Mouse (Mus musculus) c-Kit-positive CD71-positive TER-119-negative erythroid progenitor cells, embryonic 14.5 days (primary cell): ENCODE measurements around the gene Gm17332.
"Not testable (repeated sequence)": the region's sequence is repeated elsewhere in the genome, so short reads cannot be mapped to it uniquely, and the experiment has no call there.

Experiments used
- DNase-seq: peaks from one replicate; pipeline ENCODE4 v3.0.0-alpha.2; 2013; ENCODE audit warnings: low read depth

Gm17332 gene

GRCm38 (mm10) chr11:31182362-31182761 lies at the start of gene Gm17332:
Gm17332 (minus strand) TSS chr11:31182462.
- DNase-seq, result no peak

GRCm38 (mm10) chr11:31229966-31230365 lies 47.7 kb upstream of the Gm17332 start:
- DNase-seq, result no peak

GRCm38 (mm10) chr11:31225359-31225758 lies 43.1 kb upstream of the Gm17332 start:
- DNase-seq, result no peak

GRCm38 (mm10) chr11:31218009-31218408 lies 35.7 kb upstream of the Gm17332 start:
- DNase-seq, result no peak

- no peak for DNase-seq
Measured at GRCm38 (mm10) chr11:31195621-31196363, 13.5 kb upstream of the Gm17332 start.

DNA sequence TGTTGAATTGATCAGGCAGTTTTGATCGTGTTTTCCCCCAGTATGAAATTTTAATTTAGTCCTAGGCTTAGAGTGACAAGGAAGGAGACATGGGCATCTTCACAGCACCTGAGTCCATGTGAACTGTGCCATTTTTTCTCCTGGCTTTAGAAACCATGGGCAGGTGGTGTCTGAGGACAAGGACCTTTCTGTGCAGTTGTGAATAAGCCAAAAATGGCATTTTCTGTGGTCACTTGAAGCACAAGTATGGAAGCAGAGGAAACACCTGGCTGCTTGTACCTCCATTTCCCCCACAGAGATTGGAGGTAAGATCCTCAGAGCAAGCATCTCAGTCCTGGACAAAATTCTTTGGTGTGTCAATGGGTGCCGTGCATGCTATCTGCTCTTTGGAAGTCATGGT lies 12.5 kb upstream of the Gm17332 start:
- DNase-seq, result no peak

- DNase-seq, result peak; percentile 51
Measured at GRCm38 (mm10) chr11:31170052-31170646, 12.1 kb downstream of the Gm17332 start.

DNA sequence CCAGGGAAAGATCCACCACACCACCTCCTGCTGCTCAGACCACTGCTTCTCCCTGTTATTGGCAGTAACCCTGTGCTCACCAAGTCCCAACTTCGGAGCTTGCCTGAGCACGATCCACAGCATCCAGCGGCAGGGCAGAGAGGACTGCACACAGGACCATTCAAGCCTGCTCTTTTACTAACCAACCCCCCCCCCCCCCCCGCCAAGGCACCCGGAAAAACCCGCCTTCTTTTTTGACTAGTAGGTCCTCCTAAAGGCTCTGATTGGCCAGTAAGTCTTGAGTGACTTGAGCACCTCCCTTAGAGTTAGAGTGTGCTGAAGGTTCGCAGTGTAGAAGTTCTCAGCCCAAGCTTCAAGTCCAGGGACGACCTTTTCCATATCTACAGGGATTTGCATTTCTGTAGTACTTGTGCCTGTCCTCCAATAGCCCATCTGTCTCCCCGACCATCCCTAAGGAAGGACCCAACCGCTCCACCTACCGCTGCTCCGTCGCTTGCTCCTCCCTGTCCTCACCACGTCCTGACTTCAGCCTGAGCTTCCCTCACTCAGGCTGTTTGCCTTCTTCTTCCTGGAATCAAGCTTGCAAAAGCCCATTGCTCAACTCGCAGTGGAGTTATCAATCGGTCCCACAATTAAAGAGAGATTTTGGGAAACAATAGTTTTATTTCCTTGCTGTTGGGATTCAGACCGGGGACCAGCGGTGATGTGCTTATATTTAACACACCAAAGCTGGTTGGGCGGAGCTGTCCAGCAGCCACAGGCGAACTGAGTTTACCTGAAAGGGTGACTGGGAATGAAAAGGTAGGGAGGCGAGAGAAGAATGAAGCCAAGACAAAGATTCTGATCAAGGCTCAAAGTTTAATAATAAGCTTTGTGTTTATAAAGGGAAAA lies 12.9 kb downstream of the Gm17332 start:
- no peak for DNase-seq

DNA sequence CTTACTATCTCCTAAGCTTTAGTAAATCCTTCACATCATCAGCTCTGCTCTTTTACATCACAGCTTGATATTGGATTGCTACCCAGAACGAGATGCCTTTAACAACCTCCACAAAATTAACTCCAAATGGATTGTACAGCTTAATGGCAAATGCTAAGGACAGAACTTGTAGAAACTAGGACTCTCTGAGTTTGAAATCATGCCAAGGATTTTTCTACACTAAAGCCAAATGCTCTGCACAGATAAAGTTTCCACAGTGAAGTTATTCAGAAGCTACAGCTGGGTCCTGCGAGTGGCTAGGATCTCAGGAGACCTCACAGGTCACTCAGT lies 13.5 kb downstream of the Gm17332 start:
- no peak for DNase-seq

DNA sequence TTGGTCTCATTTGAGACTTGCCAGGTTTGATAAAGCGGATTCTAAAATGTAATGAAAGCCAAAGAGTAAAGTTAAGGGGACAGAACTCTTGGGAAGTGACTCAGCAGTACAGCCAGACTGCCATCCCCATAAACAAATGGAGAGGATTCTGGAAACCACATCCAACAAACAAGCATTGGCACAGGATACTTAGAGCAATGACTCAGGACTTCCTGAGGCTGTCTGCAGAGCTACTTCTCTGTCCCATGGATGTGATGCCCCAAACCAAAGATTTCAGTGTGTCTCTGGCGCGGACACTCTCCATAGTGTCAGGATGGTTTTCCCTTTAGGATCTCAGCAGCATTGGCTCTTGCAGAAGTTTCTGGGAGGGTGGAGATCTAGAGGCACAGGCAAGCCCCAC lies 25.2 kb downstream of the Gm17332 start:
- DNase-seq, result no peak

DNA sequence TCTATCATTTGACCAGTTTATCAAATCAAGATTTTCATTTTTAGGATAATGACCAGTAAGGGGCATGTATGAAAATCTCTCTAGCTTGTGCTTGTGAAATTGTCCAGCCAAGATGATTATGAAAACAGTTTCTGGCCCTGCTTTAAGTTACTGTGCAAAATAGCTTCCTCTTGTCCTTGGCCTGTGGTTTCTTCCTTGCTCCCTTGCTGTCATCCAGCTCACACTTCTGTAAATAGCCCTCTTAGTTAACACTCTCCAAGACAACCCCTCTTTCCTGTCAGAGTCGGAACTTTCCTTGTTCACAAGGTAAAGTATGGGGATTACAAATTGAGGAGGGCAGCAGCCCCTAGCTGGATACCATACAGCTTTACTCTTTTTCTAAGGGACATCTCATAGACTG lies 43.9 kb downstream of the Gm17332 start:
- not testable (repeated sequence) for DNase-seq

- not testable (repeated sequence) for DNase-seq
Measured at GRCm38 (mm10) chr11:31134824-31135223, 47.4 kb downstream of the Gm17332 start.

DNA sequence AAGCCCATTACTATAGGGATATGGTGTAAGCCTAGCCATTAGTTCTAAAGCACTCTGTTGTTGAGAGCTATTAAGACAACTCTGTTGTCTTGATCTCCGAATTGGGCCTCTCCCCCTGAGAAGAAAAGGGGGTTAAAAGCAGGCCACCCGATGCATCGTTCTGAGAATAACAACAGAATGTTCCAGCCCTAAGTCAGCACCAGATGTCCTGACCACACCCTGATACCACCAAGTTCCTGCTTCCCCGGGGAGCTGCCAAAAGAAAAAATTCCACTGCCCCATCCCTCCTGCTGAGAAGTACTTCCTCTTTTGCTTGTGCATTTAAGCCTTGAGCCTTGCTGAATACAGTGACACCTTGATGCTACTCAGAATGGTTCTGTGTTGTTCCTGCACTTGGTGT lies 48.5 kb downstream of the Gm17332 start:
- DNase-seq, result not testable (repeated sequence)
